ENCODE assay signal across 8 mouse cellular contexts in genomic region chr6:118646265-118647061, GRCm38 (mm10).
DNase-seq lines count a peak whose midpoint lies in the region; ATAC-seq and TF ChIP-seq lines count a peak whose summit lies in the region.

No protein-coding gene starts in this region.

- peak; percentile 83 for DNase-seq in adrenal gland, postnatal 25 days
- peak; percentile 58 for DNase-seq in embryo, embryonic 11.5 days (ENCODE audit: low read depth, low spot score)
- peak; percentile 16 to 17 for DNase-seq in heart, adult 9 months (ENCODE audit: low spot score in 2 of 2)
- DNase-seq in layer of hippocampus, adult 18-20 months (ENCODE audit: low spot score in 2 of 2), result peak; percentile 66 to 70
- peak; percentile 78 for DNase-seq in lung, postnatal 0 days (ENCODE audit: low spot score)
- peak; percentile 89 for DNase-seq in retina, embryonic 14.5 days (ENCODE audit: low spot score)
- DNase-seq in urinary bladder, adult 2 months (ENCODE audit: low spot score), result peak; percentile 46

- no peak overlapping the region for H3K4me3 ChIP-seq in E14TG2a.4 (replicated peaks; ENCODE audit: low read length)
- H3K4me3 ChIP-seq in lung, postnatal 0 days (ENCODE audit: low read depth, low read length), result no peak overlapping the region

- H3K36me3 ChIP-seq in E14TG2a.4 (ENCODE audit: insufficient read depth, low read length), result no peaks in the 10 kb centered on the region
- no peaks in the 10 kb centered on the region for H3K36me3 ChIP-seq in lung, postnatal 0 days (ENCODE audit: insufficient read depth, low read length)

- no peak overlapping the region for H3K4me2 ChIP-seq in lung, postnatal 0 days (replicated peaks; ENCODE audit: low read depth, low read length)

- no peak for TF ChIP-seq EP300 in lung, postnatal 0 days (IDR thresholded peaks at IDR 0.05)

- peak; percentile 68 for TF ChIP-seq CTCF in E14TG2a.4 (conservative IDR thresholded peaks at IDR 0.05; ENCODE audit: low read length)
- TF ChIP-seq CTCF in lung, postnatal 0 days (IDR thresholded peaks at IDR 0.05), result peak; percentile 85

- peaks cover 8% of the 10 kb centered on the region for H3K4me1 ChIP-seq in E14TG2a.4 (replicated peaks; ENCODE audit: low read depth, low read length)
- no peaks in the 10 kb centered on the region for H3K4me1 ChIP-seq in lung, postnatal 0 days (ENCODE audit: insufficient read depth, low read depth, low read length)

- H3K27ac ChIP-seq in lung, postnatal 0 days (ENCODE audit: low read length), result no peak overlapping the region

- H3K9me3 ChIP-seq in E14TG2a.4 (ENCODE audit: low read length), result no peaks in the 10 kb centered on the region
- H3K9me3 ChIP-seq in lung, postnatal 0 days (ENCODE audit: low read length), result no peaks in the 10 kb centered on the region

- H3K9ac ChIP-seq in lung, postnatal 0 days (replicated peaks; ENCODE audit: low read depth), result no peak overlapping the region

- peaks cover 15% of the 10 kb centered on the region for H3K27me3 ChIP-seq in E14TG2a.4 (ENCODE audit: insufficient read depth, low read length)
- H3K27me3 ChIP-seq in lung, postnatal 0 days (replicated peaks; ENCODE audit: insufficient read depth, low read length), result no peaks in the 10 kb centered on the region

- WGBS in lung, postnatal 0 days, result 55% methylated on average over 14 of the region's 14 CpGs

- peak; percentile 75 for ATAC-seq in lung, postnatal 0 days

Comparison
In these comparisons a context has a peak if more than half of its experiments do, and no peak if none do; other contexts are left out.
1. DNase-seq: peak in every context shown above with its lines; median percentile 89 in retina, embryonic 14.5 days; 83 in adrenal gland, postnatal 25 days; 78 in lung, postnatal 0 days; 68 in layer of hippocampus, adult 18-20 months; 58 in embryo, embryonic 11.5 days; 46 in urinary bladder, adult 2 months; 16 in heart, adult 9 months.